Mouse (Mus musculus): Measurements from ENCODE around the gene Pfkfb3.

DNA sequence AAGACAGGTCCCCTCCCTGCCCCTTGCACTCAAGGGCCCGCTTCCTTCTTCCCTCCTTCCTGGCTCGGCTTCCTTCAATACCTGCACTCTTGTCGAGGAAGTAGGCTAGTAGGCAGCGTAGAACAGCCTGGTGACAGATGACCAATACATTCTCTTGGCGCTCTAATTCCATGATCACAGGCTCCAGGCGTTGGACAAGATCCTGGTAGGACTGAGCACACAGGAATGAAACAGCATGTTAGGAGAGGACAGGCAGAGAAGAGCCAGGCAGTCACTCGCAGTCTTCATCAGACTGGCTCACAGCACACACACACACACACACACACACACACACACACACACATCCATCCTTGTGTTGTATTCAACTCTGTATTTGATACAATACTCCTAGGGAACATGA is 71.5 kb downstream of the Pfkfb3 start:
- no peak for TF ChIP-seq CTCF (IDR thresholded peaks at IDR 0.05; ENCODE audit: borderline replicate concordance, insufficient read depth, low read length)
- no peak for TF ChIP-seq POLR2A (IDR thresholded peaks at IDR 0.05; ENCODE audit: low read depth, low read length)

Data from embryonic fibroblast, embryonic 13.5 days (primary cell).